Mouse (Mus musculus) urinary bladder, postnatal 0 days (tissue): ENCODE results near the gene Olfr1388. TPM values are rescaled to one million over a fixed set of nuclear protein-coding genes. Genes with fewer than 3 reads are reported as not detected.

Experiments
- polyA plus RNA-seq: library from polyadenylated mRNA; unstranded; fragments of >200 nt; fragmentation: Nextera tagmentation; extraction: Ambion mirVana; gene quantifications from 2 replicates; pipeline ENCODE4 v1.2.1, GENCODE M21; 2015

The Olfr1388 gene
- polyA plus RNA-seq: not detected in 2 replicates

DNA sequence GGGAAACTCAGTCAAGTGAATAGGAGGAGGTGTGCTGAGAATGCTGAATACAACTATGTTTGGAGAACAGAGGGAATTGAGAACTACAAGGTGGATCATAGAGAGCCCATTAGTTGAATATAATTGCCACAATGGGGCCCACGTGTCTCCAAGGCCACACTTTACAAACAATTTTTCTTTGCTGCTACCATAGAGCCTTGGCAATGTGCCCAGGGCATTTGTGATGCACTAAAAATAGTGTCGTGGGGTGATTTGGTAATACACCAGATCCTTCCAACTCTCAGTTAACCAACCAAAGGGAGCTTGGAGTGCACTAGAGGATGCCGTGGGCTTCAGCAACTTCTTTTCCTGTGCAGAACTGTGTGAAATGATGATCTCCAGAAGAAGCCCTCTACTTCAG, at the start of gene Olfr1388:
Gene Olfr1388 (plus strand): TSS at position 214 of the 400 bp plus-strand sequence.

DNA sequence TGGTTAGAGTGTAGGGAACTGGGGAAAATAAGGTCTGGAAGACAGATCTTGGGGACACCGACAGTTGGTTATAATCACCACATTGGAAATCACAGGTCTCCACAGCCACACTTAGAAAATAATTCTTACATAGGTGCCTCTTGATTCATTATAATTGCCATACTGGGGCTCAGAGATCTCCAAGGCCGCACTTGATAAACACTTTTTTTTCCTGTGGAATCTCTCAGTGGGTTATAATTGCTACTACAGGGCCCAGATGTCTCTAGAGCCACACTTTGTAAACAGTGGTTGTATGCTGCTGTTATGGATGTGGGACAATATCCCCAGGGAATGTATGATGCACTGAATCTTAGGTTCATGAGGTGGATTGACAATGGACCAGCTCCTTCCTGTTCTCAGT, 13.7 kb upstream of the Olfr1388 start, which contains the start of gene Olfr1389:
Gene Olfr1389 (plus strand): TSS at position 301 of the 400 bp plus-strand sequence.

DNA sequence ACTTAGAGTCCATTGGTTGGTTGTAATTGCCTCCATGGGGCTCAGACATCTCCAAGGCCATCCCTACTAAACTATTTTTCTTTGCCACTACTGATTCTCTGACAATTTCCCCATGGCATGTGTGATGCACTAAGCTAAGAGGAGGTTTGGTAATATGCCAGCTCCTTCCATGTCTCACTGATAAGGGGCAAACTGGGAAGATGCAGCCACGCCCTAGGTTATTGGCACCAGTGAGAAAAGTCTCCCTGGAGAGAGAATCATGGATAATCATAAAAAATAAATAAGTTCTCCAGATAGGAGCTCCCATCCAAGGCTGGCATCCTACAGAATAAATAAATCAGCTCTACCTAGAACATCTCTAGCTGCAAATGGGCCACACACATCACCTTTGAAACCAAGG, 18.6 kb downstream of the Olfr1388 start, which contains the start of gene Olfr1387:
Gene Olfr1387 (plus strand): TSS at position 301 of the 400 bp plus-strand sequence.

DNA sequence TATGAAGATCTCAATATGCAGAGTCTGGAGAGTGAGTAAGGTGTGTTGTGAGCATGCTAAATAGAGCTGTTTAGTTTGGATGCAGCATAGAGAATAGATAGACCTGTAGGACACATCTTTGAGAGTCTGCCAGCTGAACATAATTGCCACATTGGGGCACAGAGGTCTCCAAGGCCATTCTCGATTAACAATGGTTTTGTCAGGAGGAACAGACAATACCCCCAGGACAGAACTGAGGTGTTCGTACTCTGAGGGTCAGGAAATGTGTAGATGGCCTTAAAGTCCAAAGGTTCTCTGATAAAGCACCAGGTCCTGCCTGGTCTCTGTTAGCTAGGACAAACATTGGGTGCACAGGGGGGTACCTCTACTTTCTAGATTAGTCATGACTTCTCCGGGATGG, 28.3 kb downstream of the Olfr1388 start, which contains the start of gene Olfr1386:
Gene Olfr1386 (plus strand): TSS at position 301 of the 400 bp plus-strand sequence.

DNA sequence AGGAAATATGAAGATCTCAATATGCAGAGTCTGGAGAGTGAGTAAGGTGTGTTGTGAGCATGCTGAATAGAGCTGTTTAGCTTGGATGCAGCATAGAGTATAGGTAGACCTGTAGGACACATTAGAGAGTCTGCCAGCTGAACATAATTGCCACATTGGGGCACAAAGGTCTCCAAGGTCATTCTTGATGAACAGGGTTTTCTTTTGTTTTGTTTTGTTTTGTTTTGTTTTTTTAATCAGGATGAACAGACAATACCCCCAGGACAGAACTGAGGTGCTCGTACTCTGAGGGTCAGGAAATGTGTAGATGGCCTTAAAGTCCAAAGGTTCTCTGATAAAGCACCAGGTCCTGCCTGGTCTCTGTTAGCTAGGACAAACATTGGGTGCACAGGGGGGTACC, 52.3 kb downstream of the Olfr1388 start, which contains the start of gene Olfr1385:
Gene Olfr1385 (plus strand): TSS at position 301 of the 400 bp plus-strand sequence.

Other genes starting within 250 kb of the Olfr1388 start
- 0.57 TPM in 2 replicates for gene Btnl9, start 249.5 kb upstream of the Olfr1388 start, polyA plus RNA-seq
- gene Zfp62, start 233.3 kb upstream of the Olfr1388 start, polyA plus RNA-seq: 15.2 and 16.7 TPM in 2 replicates
- gene Mgat1, start 192.4 kb upstream of the Olfr1388 start, polyA plus RNA-seq: 47.9 and 52.0 TPM in 2 replicates
- gene Olfr1393, start 158.3 kb upstream of the Olfr1388 start, polyA plus RNA-seq: not detected in 2 replicates
- not detected in 2 replicates for gene Olfr1392, start 151.3 kb upstream of the Olfr1388 start, polyA plus RNA-seq
- gene Olfr10, start 131.9 kb upstream of the Olfr1388 start, polyA plus RNA-seq: not detected in 2 replicates
- not detected in 2 replicates for gene Olfr1391, start 113.9 kb upstream of the Olfr1388 start, polyA plus RNA-seq
- not detected in 2 replicates for gene Olfr1390, start 101.4 kb upstream of the Olfr1388 start, polyA plus RNA-seq
- gene Olfr1389, start 13.6 kb upstream of the Olfr1388 start, polyA plus RNA-seq: not detected in 2 replicates
- not detected in 2 replicates for gene Olfr1387, start 18.7 kb downstream of the Olfr1388 start, polyA plus RNA-seq
- gene Olfr1386, start 28.4 kb downstream of the Olfr1388 start, polyA plus RNA-seq: not detected in 2 replicates
- gene Olfr1385, start 52.4 kb downstream of the Olfr1388 start, polyA plus RNA-seq: not detected in 2 replicates
- gene Olfr1384, start 70.1 kb downstream of the Olfr1388 start, polyA plus RNA-seq: not detected in 2 replicates
- not detected in 2 replicates for gene Olfr1383, start 83.0 kb downstream of the Olfr1388 start, polyA plus RNA-seq
- not detected in 2 replicates for gene Olfr1382, start 91.6 kb downstream of the Olfr1388 start, polyA plus RNA-seq
- not detected in 2 replicates for gene Olfr1381, start 106.8 kb downstream of the Olfr1388 start, polyA plus RNA-seq
- gene Olfr1380, start 120.3 kb downstream of the Olfr1388 start, polyA plus RNA-seq: not detected in 2 replicates
- 1.0 and 1.1 TPM in 2 replicates for gene Flt4, start 172.6 kb downstream of the Olfr1388 start, polyA plus RNA-seq
- 0.48 TPM in 1 of 2 replicates, not detected in the other for gene Scgb3a1, start 227.0 kb downstream of the Olfr1388 start, polyA plus RNA-seq